Mouse (Mus musculus): ENCODE measurements around the gene Kif23. TPM values are rescaled to one million over a fixed set of nuclear protein-coding genes. Genes with fewer than 3 reads are reported as not detected.
A peak's percentile ranks its signal among the peaks of the same experiment; 100 is the strongest.

The Kif23 gene
- polyA plus RNA-seq (2015; fragmentation: Nextera tagmentation; extraction: Ambion mirVana), result 106 and 107 TPM in 2 replicates

- DNase-seq (ENCODE audit: low spot score), result peak; percentile 95
Observed at GRCm38 (mm10) chr9:61946623-61947401, at the start of gene Kif23. Gene Kif23 (minus strand): TSS chr9:61946774.

GRCm38 (mm10) chr9:61991158-61991557, 44.6 kb upstream of the Kif23 start:
- DNase-seq (ENCODE audit: low spot score), result no peak

DNA sequence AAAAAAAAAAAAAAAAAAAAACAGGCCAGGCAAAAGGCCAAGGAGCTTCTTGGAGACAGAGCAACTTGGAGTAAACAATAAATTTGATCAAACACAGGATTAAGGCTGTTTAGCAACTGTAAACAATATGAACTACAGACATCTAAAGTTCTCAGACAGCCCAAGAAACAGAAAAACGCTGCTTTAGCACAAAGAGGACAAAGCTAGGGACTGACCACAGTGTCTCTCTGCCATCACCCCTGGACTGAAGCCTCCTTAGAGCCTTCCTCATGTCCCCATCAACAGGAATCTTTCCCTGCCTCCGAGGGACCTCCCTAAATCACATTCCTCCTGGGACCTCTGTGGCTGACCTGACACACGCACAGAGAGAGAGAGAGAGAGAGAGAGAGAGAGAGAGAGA, 44.2 kb upstream of the Kif23 start:
- no peak for DNase-seq (ENCODE audit: low spot score)

- DNase-seq (ENCODE audit: low spot score), result peak; percentile 60
Observed at GRCm38 (mm10) chr9:61986055-61986454, 39.5 kb upstream of the Kif23 start.

- DNase-seq (ENCODE audit: low spot score), result peak; percentile 64
Observed at GRCm38 (mm10) chr9:61985183-61985863, 38.7 kb upstream of the Kif23 start.

GRCm38 (mm10) chr9:61982940-61983620, 36.5 kb upstream of the Kif23 start:
- peak; percentile 71 for DNase-seq (ENCODE audit: low spot score)

DNA sequence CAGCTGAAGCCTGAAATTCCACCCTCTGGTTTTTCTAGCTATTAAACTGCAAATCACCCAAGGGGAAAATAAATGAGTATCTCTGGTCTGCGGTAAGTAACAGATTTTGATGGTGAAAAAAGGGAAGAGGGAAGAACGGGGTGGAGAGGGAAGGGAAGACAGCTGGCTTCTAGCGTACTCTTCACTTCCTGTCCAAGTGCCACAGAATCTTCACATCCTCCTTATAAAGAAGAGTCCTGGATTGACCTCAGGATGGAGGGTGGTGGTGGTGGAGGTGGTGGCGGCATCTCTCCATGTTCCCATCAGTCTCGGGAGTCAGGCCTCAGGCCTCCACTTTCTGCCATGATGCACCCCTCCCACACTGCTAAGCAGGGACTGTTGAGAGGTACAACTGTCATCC, 35.3 kb upstream of the Kif23 start:
- DNase-seq (ENCODE audit: low spot score), result no peak

- DNase-seq (ENCODE audit: low spot score), result no peak
Observed at GRCm38 (mm10) chr9:61979983-61980382, 33.4 kb upstream of the Kif23 start.

- DNase-seq (ENCODE audit: low spot score), result no peak
Observed at GRCm38 (mm10) chr9:61977258-61977945, 30.8 kb upstream of the Kif23 start.

GRCm38 (mm10) chr9:61972031-61972430, 25.5 kb upstream of the Kif23 start:
- DNase-seq (ENCODE audit: low spot score), result no peak

DNA sequence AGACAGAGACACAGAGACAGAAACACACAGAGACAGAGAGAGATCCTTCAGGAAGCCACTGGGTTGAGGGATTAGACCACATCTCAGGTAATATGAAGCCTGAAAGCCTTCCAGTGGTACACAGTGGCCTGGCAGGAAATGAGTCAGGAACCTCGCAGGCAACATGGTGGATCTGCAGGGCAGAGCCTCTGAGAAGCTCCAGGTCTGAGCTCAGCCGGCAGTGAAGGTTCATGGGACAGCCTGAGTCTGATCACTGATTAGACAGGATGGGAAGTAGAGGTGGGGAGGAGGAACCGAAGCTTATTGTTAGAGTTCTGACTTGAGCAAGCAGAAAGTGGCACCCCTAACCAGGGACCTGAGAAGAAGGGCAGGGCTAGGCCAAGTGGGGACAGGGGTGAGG, 24.5 kb upstream of the Kif23 start:
- no peak for DNase-seq (ENCODE audit: low spot score)

DNA sequence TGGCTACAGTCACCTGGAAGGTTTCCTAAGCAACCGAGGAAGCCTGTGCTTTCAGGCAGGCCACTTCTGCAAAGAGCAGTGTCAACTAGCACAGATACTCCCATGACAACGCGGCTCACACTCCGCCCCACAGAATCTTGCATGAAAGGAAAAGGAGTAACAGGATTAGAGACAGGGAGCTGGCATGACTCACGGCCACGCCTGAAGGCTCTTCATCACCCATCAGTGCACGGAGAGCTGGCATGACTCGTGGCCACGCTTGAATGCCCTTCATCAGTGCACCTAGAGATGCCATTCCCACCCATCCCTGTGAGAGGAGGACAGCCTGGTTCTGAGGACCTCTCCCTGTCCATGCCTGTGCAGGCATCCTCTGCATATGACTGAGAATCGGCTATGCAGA, 20.8 kb upstream of the Kif23 start:
- no peak for DNase-seq (ENCODE audit: low spot score)

DNA sequence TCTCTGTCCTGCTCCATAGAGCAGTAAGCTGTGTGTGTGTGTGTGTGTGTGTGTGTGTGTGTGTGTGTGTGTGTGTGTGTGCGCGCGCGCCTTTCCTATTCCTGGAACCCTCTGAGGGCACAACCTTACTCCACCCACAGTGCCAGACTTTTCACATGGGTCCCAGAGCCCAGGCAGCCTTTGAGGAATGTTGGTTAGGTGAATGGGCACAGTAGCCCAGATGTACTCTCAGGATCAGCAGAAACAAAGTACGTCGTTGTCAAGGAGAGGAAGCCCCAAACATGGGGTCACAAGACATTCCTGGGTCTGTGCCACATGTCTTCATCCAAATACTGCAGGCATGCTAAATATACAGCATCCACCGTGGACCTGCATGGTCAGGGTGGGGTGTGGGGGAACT, 19.4 kb upstream of the Kif23 start:
- no peak for DNase-seq (ENCODE audit: low spot score)

GRCm38 (mm10) chr9:61965411-61965930, 18.9 kb upstream of the Kif23 start:
- DNase-seq (ENCODE audit: low spot score), result peak; percentile 83

- DNase-seq (ENCODE audit: low spot score), result no peak
Observed at GRCm38 (mm10) chr9:61963356-61963755, 16.8 kb upstream of the Kif23 start.

DNA sequence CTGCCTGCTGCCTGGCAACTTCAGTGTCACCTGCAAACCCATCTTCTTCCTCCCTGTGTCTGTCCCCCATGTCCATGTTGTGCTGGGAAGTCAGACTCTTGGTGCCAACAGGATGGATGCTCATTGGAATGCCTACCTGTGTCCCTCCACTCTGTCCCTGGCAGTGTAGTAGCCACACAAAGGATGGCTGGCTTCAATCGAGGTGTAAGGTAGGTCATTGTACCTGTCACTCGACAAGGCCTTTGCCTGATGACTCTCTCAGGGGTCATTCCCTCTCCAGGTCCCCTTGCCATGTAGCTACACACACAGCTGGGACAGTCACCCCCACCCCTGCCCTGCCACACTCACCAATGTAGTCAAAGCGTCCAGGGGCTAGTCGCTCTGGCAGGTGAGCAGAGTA, 14.6 kb upstream of the Kif23 start:
- DNase-seq (ENCODE audit: low spot score), result peak; percentile 15

GRCm38 (mm10) chr9:61960753-61961152, 14.2 kb upstream of the Kif23 start:
- peak; percentile 57 for DNase-seq (ENCODE audit: low spot score)

- peak; percentile 15 for DNase-seq (ENCODE audit: low spot score)
Observed at GRCm38 (mm10) chr9:61959921-61960569, 13.5 kb upstream of the Kif23 start.

DNA sequence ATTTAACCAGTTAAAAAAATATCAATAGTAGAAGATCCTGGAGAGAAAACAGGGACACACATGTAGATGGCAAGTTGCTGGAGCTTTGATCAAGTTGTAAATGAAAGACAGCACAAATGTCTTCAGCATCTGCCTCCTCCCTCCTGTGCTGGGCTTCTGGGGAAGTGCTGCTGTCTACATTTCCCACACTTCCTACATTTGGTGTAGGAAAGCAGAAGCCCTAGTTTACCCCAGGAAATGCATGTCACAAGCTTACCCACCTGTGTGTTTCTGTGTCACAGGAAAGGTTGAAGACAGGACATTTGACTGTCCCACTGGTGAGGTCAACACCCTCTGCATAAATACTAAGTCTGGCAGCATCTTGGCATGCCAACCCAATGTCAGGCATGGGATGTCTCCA, 8.1 kb upstream of the Kif23 start:
- no peak for DNase-seq (ENCODE audit: low spot score)

- DNase-seq (ENCODE audit: low spot score), result no peak
Observed at GRCm38 (mm10) chr9:61952241-61952640, 5.7 kb upstream of the Kif23 start.
